Mouse (Mus musculus) G1E (cell line): ENCODE measurements around the gene Serinc3.

Experiments used
- CTCF ChIP-seq: IDR thresholded peaks from 2 replicates; pipeline ENCODE4 v1.5.1; 2012; ENCODE audit warnings: low read depth, low read length, inconsistent platforms, mixed read lengths
- GATA1 ChIP-seq: IDR thresholded peaks from 2 replicates; pipeline ENCODE4 v1.6.1; 2012; ENCODE audit warnings: borderline replicate concordance, low read length, inconsistent platforms, mixed read lengths
- POLR2AphosphoS5 ChIP-seq: IDR thresholded peaks from 2 replicates; pipeline ENCODE4 v1.6.1; 2012; ENCODE audit warnings: low read depth, low read length, inconsistent platforms; ENCODE audit not compliant: insufficient replicate concordance
- TAL1 ChIP-seq: conservative IDR thresholded peaks from 2 replicates; pipeline ENCODE4 v1.6.1; 2012; ENCODE audit warnings: low read depth, low read length, inconsistent platforms, mixed read lengths

DNA sequence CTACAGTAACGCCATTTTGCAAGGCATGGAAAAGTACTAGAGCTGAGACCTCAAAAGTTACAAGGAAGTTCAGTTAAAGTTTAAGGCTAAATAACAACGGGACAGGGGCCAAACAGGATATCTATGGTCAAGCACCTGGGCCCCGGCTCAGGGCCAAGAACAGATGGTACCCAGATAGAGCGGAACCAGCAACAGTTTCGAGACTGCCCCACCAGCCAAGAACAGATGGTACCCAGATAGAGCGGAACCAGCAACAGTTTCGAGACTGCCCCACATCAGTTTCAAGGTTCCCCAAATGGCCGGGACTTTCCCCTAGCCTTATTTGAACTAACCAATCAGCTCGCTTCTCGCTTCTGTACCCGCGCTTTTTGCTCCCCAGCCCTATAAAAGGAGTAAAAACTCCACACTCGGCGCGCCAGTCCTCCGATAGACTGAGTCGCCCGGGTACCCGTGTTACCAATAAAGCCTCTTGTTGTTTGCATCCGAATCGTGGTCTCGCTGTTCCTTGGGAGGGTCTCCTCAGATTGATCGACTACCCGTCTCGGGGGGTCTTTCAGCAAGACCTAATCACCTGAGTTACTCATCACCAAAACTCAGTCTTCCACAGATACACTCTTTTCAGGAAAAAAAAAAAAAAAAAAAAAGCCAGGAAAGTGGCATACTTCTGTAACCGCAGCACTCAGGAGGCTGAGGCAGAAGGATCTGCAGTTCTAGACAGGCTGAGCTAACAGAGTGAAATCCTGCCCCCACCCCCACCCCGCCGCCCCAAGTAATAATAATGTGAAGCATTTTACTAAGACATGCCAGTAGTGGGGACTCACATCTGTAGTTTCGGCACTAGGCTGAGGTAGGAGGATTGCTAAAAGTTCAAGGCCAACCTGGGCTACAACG is 2.0 kb downstream of the Serinc3 start:
- no peak for TF ChIP-seq CTCF
- no peak for TF ChIP-seq GATA1
- TF ChIP-seq TAL1, result no peak
- TF ChIP-seq POLR2AphosphoS5, result no peak
